Mouse (Mus musculus) bone marrow macrophage, adult 2 months (primary cell): Measurements from ENCODE around the gene Grip1. TPM values are rescaled to one million over a fixed set of nuclear protein-coding genes. Genes with fewer than 3 reads are reported as not detected.

Experiments
- H3K27ac ChIP-seq: 2 replicates; pipeline ENCODE4 v1.5.1; 2012; ENCODE audit warnings: low read depth, low read length; ENCODE audit not compliant: insufficient read depth
- H3K4me1 ChIP-seq: 2 replicates; pipeline ENCODE4 v1.6.1; 2012; ENCODE audit warnings: low read length; ENCODE audit not compliant: control insufficient read depth, insufficient read depth
- H3K4me3 ChIP-seq: 2 replicates; pipeline ENCODE4 v1.5.1; 2012; ENCODE audit warnings: mild to moderate bottlenecking, low read length, moderate library complexity; ENCODE audit not compliant: insufficient read depth
- CTCF ChIP-seq: IDR thresholded peaks from 2 replicates; pipeline ENCODE4 v1.5.1; 2012; ENCODE audit warnings: low read depth, mild to moderate bottlenecking, low read length, moderate library complexity
- POLR2A ChIP-seq: IDR thresholded peaks from 2 replicates; pipeline ENCODE4 v1.6.1; 2012; ENCODE audit warnings: mild to moderate bottlenecking, low read depth, low read length, borderline replicate concordance
- polyA plus RNA-seq: library from polyadenylated mRNA; stranded (reverse); fragments of >200 nt; gene quantifications from 2 replicates; pipeline ENCODE4 v1.2.4, GENCODE M21; 2012; ENCODE audit not compliant: missing spikeins, insufficient read depth, insufficient read length

The Grip1 gene
- polyA plus RNA-seq, 1 experiment, result not detected

DNA sequence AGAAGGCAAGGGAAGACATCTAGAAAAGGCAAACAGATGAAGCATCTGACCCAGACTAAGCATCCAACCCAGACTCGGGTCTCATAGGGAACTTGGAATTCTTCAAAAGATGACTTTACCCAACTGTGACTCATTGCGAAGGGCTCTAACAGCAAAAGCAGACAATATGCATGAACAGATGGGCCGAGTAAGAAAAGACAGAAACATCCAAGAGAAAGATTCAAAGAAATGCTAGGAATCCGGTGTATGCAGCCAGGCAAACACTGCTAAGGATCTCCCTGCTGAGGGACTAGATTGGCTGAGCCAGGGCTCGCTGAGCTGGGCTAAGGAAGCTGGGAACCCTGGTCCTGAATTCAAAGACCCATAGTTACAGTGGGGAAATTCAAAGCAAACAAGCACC lies 94.2 kb downstream of the Grip1 start:
- no peaks in the 10 kb centered on the region for H3K4me1 ChIP-seq
- TF ChIP-seq CTCF (no peak), POLR2A (no peak)

DNA sequence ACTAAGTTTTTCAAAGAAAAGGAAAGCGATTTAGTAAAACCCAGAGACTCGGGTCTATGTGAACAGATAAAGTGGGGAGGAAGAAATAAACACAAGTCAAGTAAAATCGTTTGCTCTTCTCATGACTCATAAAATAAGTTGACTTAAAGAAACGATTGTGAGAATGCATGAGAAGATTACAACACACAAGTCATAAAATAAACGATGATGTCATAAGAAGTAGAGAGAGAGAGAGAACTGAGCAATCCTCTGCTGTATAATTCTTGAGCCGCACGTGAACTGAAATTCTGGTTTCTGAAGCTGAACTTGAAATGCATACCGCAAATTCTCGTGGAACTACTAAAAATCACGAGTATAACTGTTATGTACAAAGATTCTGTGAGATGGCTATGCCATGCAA lies 95.1 kb downstream of the Grip1 start:
- no peak overlapping the region for H3K27ac ChIP-seq
- H3K4me1 ChIP-seq, result no peaks in the 10 kb centered on the region
- H3K4me3 ChIP-seq, result no peak overlapping the region
- TF ChIP-seq POLR2A, result no peak
- no peak for TF ChIP-seq CTCF

More for the DNA sequence above, 94.2 kb downstream of the Grip1 start:
- no peak overlapping the region for H3K27ac ChIP-seq
- no peak overlapping the region for H3K4me3 ChIP-seq

DNA sequence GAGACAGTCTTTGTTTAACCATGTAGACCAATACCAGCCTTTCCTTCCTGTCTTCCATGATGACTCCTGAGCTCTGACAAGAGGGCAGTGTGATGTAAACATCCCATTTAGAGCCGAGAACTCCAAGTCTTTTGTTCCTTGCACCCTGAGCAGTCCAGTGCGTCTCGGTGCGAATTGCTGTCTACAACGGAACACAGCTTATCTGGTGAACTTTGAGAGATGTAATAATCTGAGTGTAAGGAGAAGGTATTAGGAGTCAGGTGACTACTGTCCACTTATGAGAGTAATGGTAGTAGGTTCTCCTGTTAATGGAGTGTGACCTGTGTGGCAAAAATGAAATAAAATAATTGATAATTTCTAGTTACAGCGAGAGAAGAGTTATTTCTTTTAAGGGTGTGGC lies 97.0 kb downstream of the Grip1 start:
- H3K4me3 ChIP-seq, result no peak overlapping the region
- TF ChIP-seq POLR2A (no peak), CTCF (no peak)
- H3K4me1 ChIP-seq, result no peaks in the 10 kb centered on the region
- no peak overlapping the region for H3K27ac ChIP-seq

DNA sequence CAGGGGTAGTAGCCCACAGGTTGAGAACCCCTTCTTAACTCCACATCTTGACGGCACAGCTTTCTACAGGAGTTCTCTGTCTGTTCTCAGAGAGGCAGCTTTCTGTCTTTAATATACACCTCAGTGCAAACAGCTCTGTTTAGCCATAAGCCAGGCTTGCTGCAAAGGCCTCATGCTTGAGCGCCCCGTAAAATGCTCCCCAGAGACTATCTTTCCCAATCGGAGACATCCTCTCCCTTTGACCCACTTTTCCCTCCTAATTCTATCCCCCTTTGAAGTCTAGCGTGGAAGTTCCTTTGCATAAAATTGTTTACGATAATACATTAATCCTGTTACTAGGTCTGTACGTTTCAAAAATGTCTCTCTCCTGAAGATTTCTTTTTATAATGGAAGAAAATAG lies 102.7 kb downstream of the Grip1 start:
- TF ChIP-seq CTCF, result no peak
- TF ChIP-seq POLR2A, result no peak
- Histone ChIP-seq H3K4me1 (no peaks in the 10 kb centered on the region), H3K27ac (no peak overlapping the region), H3K4me3 (no peak overlapping the region)

DNA sequence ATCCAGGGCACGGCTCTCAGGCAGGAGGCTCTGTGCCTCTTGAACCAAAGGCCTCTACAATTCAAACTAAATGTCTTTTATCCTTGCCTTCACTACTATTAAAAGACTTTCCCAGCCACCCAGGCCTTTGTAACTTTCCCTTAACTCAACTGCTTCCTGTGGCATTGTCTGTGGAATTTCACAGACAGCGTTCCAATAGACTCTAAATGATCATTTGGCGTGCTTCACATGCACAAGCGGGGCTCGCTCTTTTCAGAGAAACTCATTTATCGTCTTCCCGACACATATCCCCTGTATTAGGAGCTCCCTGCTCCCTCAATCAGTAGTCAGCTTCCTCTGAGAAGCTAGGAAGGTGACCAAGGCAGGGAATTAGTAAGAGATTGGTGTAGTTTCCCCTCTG lies 104.8 kb downstream of the Grip1 start:
- no peak for TF ChIP-seq POLR2A
- no peak for TF ChIP-seq CTCF
- Histone ChIP-seq H3K4me1 (no peaks in the 10 kb centered on the region), H3K4me3 (no peak overlapping the region)

DNA sequence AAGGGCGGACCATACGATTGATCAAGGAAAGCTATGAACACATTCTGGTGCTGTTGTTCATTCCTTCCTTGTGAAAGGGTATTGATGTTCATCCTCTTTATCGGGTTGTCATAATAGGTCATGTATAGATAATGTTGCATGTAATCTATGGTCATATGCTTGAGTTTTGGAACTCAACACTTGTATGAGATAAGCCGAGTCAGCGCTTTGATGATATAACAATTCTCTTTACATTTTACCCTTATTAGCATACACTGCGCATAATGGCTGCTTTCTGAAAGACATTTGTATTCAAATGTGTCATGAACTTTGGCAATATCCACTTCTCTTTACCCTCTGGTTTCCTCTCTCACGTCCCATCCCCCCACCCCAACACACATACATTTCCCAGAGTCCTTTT lies 111.2 kb downstream of the Grip1 start:
- Histone ChIP-seq H3K27ac (no peak overlapping the region), H3K4me3 (no peak overlapping the region), H3K4me1 (no peaks in the 10 kb centered on the region)
- TF ChIP-seq CTCF (no peak), POLR2A (no peak)

More for the DNA sequence above, 104.8 kb downstream of the Grip1 start:
- H3K27ac ChIP-seq, result no peak overlapping the region

DNA sequence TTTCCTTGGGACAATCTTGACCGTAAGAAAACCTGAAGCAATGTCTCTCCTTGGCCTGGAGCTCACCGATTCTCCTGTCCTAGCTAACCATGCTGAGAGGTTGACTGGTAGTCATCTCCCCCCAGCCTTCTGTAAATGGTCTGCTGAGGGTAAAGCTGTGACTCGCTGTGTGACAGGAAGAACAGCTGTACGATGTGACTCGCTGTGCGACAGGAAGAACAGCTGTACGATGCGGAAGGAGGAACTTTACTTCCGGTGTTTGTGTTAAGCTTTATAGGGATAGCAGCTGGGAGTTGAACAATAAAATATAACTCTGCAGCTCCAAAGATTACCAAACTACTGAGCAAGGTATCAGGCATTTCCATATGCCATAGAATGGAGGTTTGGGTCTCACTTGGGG lies 119.5 kb downstream of the Grip1 start:
- H3K27ac ChIP-seq, result no peak overlapping the region
- TF ChIP-seq CTCF (no peak), POLR2A (no peak)
- H3K4me3 ChIP-seq, result no peak overlapping the region
- no peaks in the 10 kb centered on the region for H3K4me1 ChIP-seq

DNA sequence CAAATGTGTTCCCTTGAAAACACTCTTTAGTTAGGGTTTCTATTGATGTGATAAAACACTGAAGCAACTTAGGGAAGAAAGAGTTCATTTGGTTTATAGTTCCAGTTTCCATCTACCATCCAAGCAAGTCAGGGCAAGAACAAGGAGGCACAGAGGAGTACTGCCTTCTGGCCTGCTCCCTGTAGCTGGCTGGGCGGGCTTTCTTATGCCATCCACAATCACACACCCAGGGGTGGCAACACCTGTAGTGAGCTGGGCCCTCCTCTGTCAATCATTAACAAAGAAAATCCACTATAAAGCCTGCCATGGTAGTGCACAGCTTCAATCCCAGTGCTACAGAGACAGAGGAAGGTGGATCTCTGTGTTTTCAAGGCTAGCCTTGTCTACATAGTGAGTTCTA lies 122.2 kb downstream of the Grip1 start:
- H3K4me1 ChIP-seq, result no peaks in the 10 kb centered on the region
- no peak for TF ChIP-seq CTCF
- no peak for TF ChIP-seq POLR2A
- H3K4me3 ChIP-seq, result no peak overlapping the region
- no peak overlapping the region for H3K27ac ChIP-seq

DNA sequence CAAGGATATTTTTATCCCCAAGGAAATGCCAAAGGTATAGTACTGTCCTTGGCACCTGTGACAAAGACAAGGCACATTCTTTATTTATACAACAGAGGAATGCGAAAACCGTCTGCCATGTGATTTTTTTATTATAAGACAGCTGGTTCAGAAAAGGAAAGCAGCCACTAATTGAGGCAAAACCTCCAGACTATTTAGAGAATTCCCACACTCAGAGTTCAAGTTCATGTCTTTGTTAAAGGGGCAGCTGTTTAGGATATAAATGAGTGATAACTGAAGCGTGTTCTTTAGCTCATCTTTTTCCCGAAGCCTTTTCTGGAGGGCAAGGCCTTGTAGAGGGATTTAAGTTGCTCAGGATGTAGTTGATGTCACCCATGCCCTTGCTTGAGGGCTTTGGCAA lies 126.4 kb downstream of the Grip1 start:
- Histone ChIP-seq H3K4me1 (no peaks in the 10 kb centered on the region), H3K27ac (no peak overlapping the region), H3K4me3 (no peak overlapping the region)
- TF ChIP-seq CTCF, result no peak

DNA sequence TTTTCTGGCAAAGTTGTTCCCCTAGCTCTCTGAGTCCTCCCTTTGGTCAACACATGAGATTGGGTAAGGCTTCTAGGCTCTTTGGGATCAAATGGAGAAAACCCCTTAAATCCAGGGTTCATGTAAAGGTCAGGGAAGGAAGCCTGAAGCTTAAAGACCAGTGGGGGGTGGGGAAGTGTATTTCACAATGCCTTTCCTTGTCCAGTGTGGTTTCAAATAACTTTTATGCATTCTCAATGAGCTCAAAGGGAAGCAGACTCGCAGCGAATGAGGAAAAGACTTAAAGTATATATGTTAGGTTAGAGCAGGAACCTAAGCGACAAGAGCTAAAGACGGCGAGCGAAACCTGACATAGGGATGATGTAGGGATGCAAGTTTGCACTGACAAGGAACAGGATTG lies 131.0 kb downstream of the Grip1 start:
- TF ChIP-seq CTCF (no peak), POLR2A (no peak)
- Histone ChIP-seq H3K4me3 (no peak overlapping the region), H3K4me1 (no peaks in the 10 kb centered on the region), H3K27ac (no peak overlapping the region)

DNA sequence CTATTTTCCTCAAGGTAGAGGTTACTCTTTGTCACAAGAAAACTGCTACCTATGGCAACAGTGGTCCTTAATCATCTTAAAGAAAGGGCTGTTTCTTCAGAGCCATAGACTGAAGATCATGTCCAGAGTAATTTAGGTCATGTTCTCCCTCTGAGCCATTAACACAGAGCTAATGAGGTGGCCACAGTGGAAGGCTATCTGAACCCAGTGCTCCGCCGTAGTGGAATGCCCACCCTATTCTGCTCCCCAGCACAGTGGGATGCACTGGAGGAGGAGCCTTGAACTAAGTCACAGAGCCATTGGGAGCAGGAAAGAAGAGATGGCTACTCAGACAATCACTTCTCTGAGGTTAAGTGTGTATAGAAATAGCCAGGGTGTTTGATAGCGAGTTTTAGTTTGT lies 133.3 kb downstream of the Grip1 start:
- no peaks in the 10 kb centered on the region for H3K4me1 ChIP-seq
- TF ChIP-seq POLR2A, result no peak
- no peak overlapping the region for H3K27ac ChIP-seq
- no peak overlapping the region for H3K4me3 ChIP-seq
